Mouse (Mus musculus) E14TG2a.4 (cell line): ENCODE measurements at regions not wholly inside any gene's neighbourhood (a gene's known extent, or its start where the extent isn't known, plus 50 kb on each side); places are given as distances from the start of the nearest gene placed in this dataset.

Experiments used
- H3K27me3 ChIP-seq: 2 replicates; pipeline ENCODE4 v1.6.1; 2014; ENCODE audit warnings: low read length, control low read depth; ENCODE audit not compliant: insufficient read depth
- H3K36me3 ChIP-seq: 2 replicates; pipeline ENCODE4 v1.6.1; 2014; ENCODE audit warnings: low read length, control low read depth; ENCODE audit not compliant: insufficient read depth
- H3K4me1 ChIP-seq: replicated peaks from 2 replicates; pipeline ENCODE4 v1.6.1; 2014; ENCODE audit warnings: low read depth, low read length, control low read depth
- H3K4me3 ChIP-seq: replicated peaks from 2 replicates; pipeline ENCODE4 v1.5.1; 2014; ENCODE audit warnings: mild to moderate bottlenecking, low read length
- H3K9me3 ChIP-seq: 2 replicates; pipeline ENCODE4 v1.6.1; 2014; ENCODE audit warnings: low read length, control low read depth
- CTCF ChIP-seq: conservative IDR thresholded peaks from 2 replicates; pipeline ENCODE4 v1.5.1; 2014; ENCODE audit warnings: low read length
- NANOG ChIP-seq: IDR thresholded peaks from 2 replicates; pipeline ENCODE4 v1.6.1; 2014; ENCODE audit warnings: borderline replicate concordance, low read length, mixed read lengths
- POU5F1 ChIP-seq: IDR thresholded peaks from 2 replicates; pipeline ENCODE4 v1.6.1; 2014; ENCODE audit warnings: low read length, borderline replicate concordance

DNA sequence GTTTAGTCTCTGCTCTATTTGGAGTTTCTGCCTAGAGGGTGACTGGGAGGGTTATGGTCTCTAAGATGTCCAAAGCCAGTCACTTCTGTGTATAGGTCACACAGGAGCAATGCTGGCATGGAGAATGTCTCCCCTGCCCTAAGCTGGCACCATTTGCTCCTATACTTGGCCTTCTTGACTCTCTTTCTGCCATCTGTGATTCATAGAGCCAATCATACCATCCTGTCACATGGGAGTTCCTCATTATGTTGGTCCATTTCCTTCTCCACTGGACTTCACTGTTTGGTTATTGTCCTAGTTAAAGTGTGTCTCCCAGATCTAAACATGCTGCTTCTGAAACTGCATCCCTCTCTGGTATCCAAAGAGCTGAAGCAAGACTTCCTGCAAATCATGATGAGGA, 407.3 kb downstream of the Tns1 start:
- Histone ChIP-seq H3K36me3 (no peaks in the 10 kb centered on the region), H3K9me3 (no peaks in the 10 kb centered on the region), H3K4me3 (no peak overlapping the region), H3K27me3 (0 out of 2 replicates have a peak, but pooled peaks cover 2% of the 10 kb centered on the region), H3K4me1 (no peaks in the 10 kb centered on the region)
- no peak for TF ChIP-seq NANOG
- TF ChIP-seq POU5F1 = no peak
- no peak for TF ChIP-seq CTCF

DNA sequence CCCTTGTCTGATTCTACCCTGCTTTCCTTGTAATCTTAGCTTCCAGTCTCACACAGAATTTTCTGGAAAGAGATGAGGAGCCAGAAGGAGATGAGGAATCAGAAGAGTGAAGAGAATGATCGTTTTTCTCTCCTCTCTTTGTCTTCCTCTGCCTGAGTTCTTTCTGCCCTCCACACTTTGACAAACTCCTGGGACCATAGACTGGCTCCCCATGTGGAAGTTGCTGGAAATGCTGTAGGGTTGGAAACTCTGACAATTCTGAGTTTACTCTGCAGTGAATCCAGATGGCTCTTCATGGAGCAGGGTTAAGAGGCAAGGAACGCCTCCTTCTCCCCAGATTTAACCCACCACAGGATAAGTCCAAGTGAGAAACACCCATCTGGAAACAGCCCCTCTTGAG, 408.7 kb downstream of the Tns1 start:
- H3K9me3 ChIP-seq = no peaks in the 10 kb centered on the region
- H3K4me3 ChIP-seq = no peak overlapping the region
- no peak for TF ChIP-seq CTCF
- no peak for TF ChIP-seq NANOG
- no peak for TF ChIP-seq POU5F1
- H3K27me3 ChIP-seq = 0 out of 2 replicates have a peak, but pooled peaks cover 2% of the 10 kb centered on the region
- H3K4me1 ChIP-seq = no peaks in the 10 kb centered on the region
- H3K36me3 ChIP-seq = no peaks in the 10 kb centered on the region

DNA sequence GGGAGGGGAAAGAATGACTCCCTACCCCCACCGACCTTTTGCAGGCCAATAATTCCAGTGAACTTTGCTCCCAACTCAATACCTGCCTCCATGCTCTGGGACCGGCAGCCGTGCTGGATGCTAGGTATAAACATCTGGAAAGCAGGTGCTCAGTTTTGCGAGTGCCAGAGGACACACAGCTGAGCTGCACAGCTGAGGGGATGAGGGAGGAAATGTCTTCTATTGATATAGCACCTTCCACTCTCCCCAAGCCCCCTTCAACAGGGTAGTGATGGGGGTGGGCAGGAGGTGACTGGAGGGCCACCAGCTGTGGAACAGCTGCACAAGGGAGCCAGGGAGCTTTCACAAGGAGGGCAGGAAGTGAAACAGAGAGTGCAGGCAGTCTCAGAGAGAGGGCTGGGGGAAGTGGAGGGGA, 421.8 kb downstream of the Tns1 start:
- H3K27me3 ChIP-seq = no peaks in the 10 kb centered on the region
- H3K9me3 ChIP-seq = peaks cover 24% of the 10 kb centered on the region
- H3K4me3 ChIP-seq = no peak overlapping the region
- no peak for TF ChIP-seq CTCF
- TF ChIP-seq POU5F1 = no peak
- no peak for TF ChIP-seq NANOG
- H3K36me3 ChIP-seq = no peaks in the 10 kb centered on the region
- H3K4me1 ChIP-seq = no peaks in the 10 kb centered on the region

DNA sequence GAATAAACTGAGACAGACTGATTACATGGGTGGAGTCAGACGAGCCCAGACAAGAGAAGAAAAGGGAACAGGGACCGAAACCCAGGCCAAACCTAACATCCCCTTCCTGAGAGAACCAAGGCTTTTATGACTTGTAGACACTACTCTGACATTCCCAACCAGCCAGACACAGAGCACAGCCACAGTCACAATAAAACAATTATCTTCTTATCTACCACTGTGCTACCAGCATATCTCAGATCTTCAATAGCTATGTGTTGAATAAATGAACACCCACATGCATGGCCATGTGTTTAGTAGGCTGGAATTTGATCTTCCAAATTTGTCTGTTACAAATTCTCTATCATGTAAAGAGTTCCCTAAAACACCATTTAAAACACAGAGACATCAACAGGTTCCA, 430.7 kb downstream of the Tns1 start:
- Histone ChIP-seq H3K36me3 (no peaks in the 10 kb centered on the region), H3K4me1 (no peaks in the 10 kb centered on the region), H3K27me3 (no peaks in the 10 kb centered on the region), H3K4me3 (no peak overlapping the region), H3K9me3 (no peaks in the 10 kb centered on the region)
- TF ChIP-seq NANOG (no peak), CTCF (no peak), POU5F1 (no peak)

DNA sequence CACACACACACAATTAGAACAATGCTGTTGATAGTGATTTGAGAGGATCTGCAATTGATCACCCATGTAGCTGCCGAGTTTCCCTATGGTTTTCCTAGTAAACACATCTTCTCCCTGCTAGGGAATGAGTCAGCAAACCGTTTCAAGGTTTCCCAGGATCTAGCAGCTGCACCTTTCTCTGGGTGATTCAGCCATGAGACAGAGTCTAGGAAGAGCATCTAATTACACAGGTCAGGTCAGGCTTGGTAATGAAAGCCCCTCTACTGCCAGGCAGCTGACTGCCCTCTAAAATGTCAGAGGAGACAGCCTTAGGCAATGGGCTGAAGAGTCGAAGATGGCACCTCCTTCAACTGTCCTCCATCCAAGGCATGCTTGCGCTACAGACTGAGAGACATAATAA, 438.5 kb downstream of the Tns1 start:
- Histone ChIP-seq H3K27me3 (no peaks in the 10 kb centered on the region), H3K36me3 (no peaks in the 10 kb centered on the region), H3K9me3 (no peaks in the 10 kb centered on the region), H3K4me3 (no peak overlapping the region), H3K4me1 (no peaks in the 10 kb centered on the region)
- TF ChIP-seq POU5F1 = no peak
- no peak for TF ChIP-seq CTCF
- no peak for TF ChIP-seq NANOG

DNA sequence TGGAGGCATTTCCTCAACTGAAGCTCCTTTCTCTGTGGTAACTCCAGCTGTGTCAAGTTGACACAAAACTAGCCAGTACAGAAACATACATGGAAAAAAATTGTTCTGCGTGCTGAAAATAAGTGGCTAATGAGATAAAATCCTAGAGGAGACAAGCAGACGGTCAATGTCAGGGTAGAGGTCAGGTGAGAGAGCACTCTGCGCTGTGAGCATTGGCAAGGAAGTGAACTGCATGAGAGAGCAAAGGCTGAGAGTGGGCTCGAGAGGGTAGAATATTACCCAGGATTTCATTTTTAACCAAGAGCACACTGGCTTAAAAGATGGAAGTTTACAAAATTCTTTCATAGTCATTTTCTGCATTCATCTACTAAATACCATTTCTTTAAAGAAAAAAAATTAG, 439.2 kb downstream of the Tns1 start:
- no peak overlapping the region for H3K4me3 ChIP-seq
- no peak for TF ChIP-seq NANOG
- TF ChIP-seq POU5F1 = no peak
- TF ChIP-seq CTCF = no peak
- no peaks in the 10 kb centered on the region for H3K9me3 ChIP-seq
- H3K4me1 ChIP-seq = no peaks in the 10 kb centered on the region
- H3K36me3 ChIP-seq = no peaks in the 10 kb centered on the region
- H3K27me3 ChIP-seq = no peaks in the 10 kb centered on the region

DNA sequence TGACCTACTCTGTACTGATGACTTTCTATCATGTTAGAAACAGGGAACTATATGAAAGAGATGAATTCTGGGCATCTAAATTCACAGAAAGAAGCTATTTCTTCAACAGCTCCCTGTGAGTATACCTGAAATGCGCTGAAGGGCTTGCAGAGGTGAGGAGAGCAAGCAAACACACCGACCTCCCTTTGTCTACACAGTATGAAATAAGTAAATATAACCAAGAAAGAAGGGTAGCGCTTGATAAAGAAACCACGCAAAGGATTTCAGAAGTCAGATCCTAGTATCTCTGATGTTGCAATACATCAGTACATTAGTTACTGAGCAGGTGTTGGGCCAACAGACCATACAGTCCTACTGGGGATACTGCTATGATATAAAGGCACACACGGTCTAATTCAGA, 440.1 kb downstream of the Tns1 start:
- Histone ChIP-seq H3K4me1 (no peaks in the 10 kb centered on the region), H3K36me3 (no peaks in the 10 kb centered on the region), H3K27me3 (no peaks in the 10 kb centered on the region), H3K4me3 (no peak overlapping the region), H3K9me3 (no peaks in the 10 kb centered on the region)
- TF ChIP-seq POU5F1 (no peak), CTCF (no peak), NANOG (no peak)

DNA sequence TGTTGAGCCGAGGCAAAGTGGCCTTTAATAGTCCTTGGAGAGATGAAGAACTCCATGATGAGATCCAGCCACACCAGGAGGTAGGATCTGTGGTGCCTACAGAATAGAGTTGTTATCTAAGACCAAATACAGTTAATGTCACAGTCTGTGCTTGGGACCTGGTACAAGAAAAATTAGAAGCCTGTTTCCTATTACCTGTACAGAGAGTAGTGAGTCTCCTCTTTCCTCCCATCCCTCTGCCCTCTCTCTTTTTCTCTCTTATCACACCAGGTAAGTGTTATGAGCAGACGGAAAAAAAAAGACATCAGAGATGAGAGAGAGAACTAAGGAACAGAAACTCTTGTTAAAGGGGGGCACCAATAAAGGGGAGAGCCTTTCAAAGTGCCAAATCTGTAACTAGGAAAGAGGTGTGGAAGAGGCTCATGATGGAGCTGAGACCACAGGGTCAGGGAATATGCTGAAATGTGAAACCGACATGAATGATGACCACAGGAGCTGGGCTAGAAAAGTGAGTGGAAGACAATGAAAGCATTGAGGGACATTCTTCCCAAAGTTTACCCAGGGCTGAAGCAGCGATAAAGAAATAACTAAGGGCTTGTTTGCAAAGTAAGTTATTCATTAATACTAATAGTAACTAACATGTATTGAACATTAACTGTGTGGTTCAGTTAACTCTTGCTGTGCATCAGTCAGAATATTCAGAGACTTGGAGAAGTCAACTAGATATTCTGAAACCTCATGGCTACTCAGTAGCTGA, 440.9 kb downstream of the Tns1 start:
- no peak overlapping the region for H3K4me3 ChIP-seq
- no peaks in the 10 kb centered on the region for H3K36me3 ChIP-seq
- H3K27me3 ChIP-seq = no peaks in the 10 kb centered on the region
- no peak for TF ChIP-seq NANOG
- no peak for TF ChIP-seq POU5F1
- TF ChIP-seq CTCF = no peak
- no peaks in the 10 kb centered on the region for H3K9me3 ChIP-seq
- H3K4me1 ChIP-seq = no peaks in the 10 kb centered on the region

DNA sequence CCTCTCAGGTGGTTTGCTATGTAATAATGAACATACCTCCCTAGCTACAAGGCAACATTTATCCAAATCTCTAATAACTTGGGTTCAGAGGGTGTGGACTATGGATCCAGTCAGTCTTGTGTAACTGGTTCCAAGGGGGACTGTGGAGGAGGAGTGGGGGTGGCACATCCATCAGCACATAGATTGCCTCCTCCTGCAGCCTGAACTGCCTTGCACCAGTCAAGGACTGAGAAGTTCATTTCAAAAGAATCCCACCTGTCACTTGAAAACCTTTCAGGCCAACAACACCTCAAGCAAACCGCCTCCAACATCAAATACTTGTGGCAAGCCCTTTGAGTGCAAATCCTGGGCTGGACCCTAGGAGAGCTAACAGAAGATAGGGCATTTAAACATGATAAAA, 442.6 kb downstream of the Tns1 start:
- no peaks in the 10 kb centered on the region for H3K9me3 ChIP-seq
- no peaks in the 10 kb centered on the region for H3K27me3 ChIP-seq
- no peak for TF ChIP-seq CTCF
- no peak for TF ChIP-seq NANOG
- TF ChIP-seq POU5F1 = no peak
- H3K4me1 ChIP-seq = no peaks in the 10 kb centered on the region
- no peaks in the 10 kb centered on the region for H3K36me3 ChIP-seq
- no peak overlapping the region for H3K4me3 ChIP-seq
